Mouse (Mus musculus) hindbrain, embryonic 12.5 days (tissue): ENCODE results near the gene Gfod1. TPM values are rescaled to one million over a fixed set of nuclear protein-coding genes. Genes with fewer than 3 reads are reported as not detected.

Source experiments
- ATAC-seq: fragments of 200-750 bp; cut with Nextera tagmentation; 2 replicates; pipeline ENCODE4 v1.8.0; 2017; ENCODE audit warnings: moderate TSS enrichment; ENCODE audit not compliant: low FRiP score
- H3K27ac ChIP-seq: fragments of 300-500 bp; sonication (generic); 2 replicates; pipeline ENCODE4 v1.5.1; 2016; ENCODE audit warnings: mild to moderate bottlenecking
- H3K27me3 ChIP-seq: fragments of 300-500 bp; sonication (generic); 2 replicates; pipeline ENCODE4 v1.6.1; 2016; ENCODE audit warnings: mild to moderate bottlenecking
- H3K36me3 ChIP-seq: fragments of 300-500 bp; sonication (generic); 2 replicates; pipeline ENCODE4 v1.6.1; 2016; ENCODE audit warnings: mild to moderate bottlenecking
- H3K4me1 ChIP-seq: fragments of 300-500 bp; sonication (generic); 2 replicates; pipeline ENCODE4 v1.6.1; 2016
- H3K4me2 ChIP-seq: fragments of 300-500 bp; sonication (generic); replicated peaks from 2 replicates; pipeline ENCODE4 v1.6.1; 2016; ENCODE audit warnings: mild to moderate bottlenecking
- H3K4me3 ChIP-seq: fragments of 300-500 bp; sonication (generic); 2 replicates; pipeline ENCODE4 v1.5.1; 2016; ENCODE audit warnings: mild to moderate bottlenecking
- H3K9ac ChIP-seq: fragments of 300-500 bp; sonication (generic); 2 replicates; pipeline ENCODE4 v1.6.1; 2016; ENCODE audit warnings: mild to moderate bottlenecking, moderate library complexity
- H3K9me3 ChIP-seq: fragments of 300-500 bp; sonication (generic); replicated peaks from 2 replicates; pipeline ENCODE4 v1.6.1; 2016; ENCODE audit warnings: mild to moderate bottlenecking
- WGBS: fragments of 180-500 bp; shearing (Covaris S2); methylation state at CpG from one replicate; pipeline ENCODE4 v1.1.7; 2016; 5-methylcytosine and 5-hydroxymethylcytosine counted together
- polyA plus RNA-seq: library from polyadenylated mRNA; unstranded; fragments of >200 nt; fragmentation: Nextera tagmentation; extraction: Ambion mirVana; gene quantifications from 2 replicates; pipeline ENCODE4 v1.2.1, GENCODE M21; 2016

Gene Gfod1
- polyA plus RNA-seq, 1 experiment from 2014 or later: 1.2 TPM

- Histone ChIP-seq H3K36me3 (no peaks in the 10 kb centered on the region), H3K27ac (no peak overlapping the region), H3K27me3 (no peaks in the 10 kb centered on the region), H3K9ac (no peak overlapping the region), H3K9me3 (no peaks in the 10 kb centered on the region), H3K4me2 (no peak overlapping the region), H3K4me3 (no peak overlapping the region), H3K4me1 (no peaks in the 10 kb centered on the region)
- WGBS: 77% methylated on average over 3 of the region's 3 CpGs
- ATAC-seq: no peak
These were observed 15.4 kb upstream of the Gfod1 start for GRCm38 (mm10) chr13:43319396-43319795.

- H3K27ac ChIP-seq: no peak overlapping the region
- H3K27me3 ChIP-seq: no peaks in the 10 kb centered on the region
- WGBS: 77% methylated on average over 5 of the region's 5 CpGs
- no peak overlapping the region for H3K9ac ChIP-seq
- H3K36me3 ChIP-seq: no peaks in the 10 kb centered on the region
- H3K4me1 ChIP-seq: no peaks in the 10 kb centered on the region
- H3K4me3 ChIP-seq: no peak overlapping the region
- no peak for ATAC-seq
- no peak overlapping the region for H3K4me2 ChIP-seq
- no peaks in the 10 kb centered on the region for H3K9me3 ChIP-seq
These were observed 13.4 kb upstream of the Gfod1 start for GRCm38 (mm10) chr13:43317411-43317810.

- Histone ChIP-seq H3K27me3 (peaks cover 42% of the 10 kb centered on the region), H3K27ac (no peak overlapping the region), H3K4me3 (no peak overlapping the region), H3K4me1 (peaks cover 29% of the 10 kb centered on the region), H3K9me3 (0 out of 2 replicates have a peak, but pooled peaks cover 4% of the 10 kb centered on the region), H3K9ac (no peak overlapping the region), H3K4me2 (peak overlapping the region; percentile 94; the same call in 1 of the 2 replicates), H3K36me3 (no peaks in the 10 kb centered on the region)
- no peak for ATAC-seq
- 74% methylated on average over 15 of the region's 15 CpGs for WGBS
These were observed 1.4 kb upstream of the Gfod1 start for GRCm38 (mm10) chr13:43305181-43305924.

GRCm38 (mm10) chr13:43304700-43305099, 728 bp upstream of the Gfod1 start:
- peak overlapping the region; percentile 71 for H3K4me3 ChIP-seq
- peak overlapping the region; percentile 89 for H3K27ac ChIP-seq
- peak; percentile 24 for ATAC-seq
- H3K9me3 ChIP-seq: 0 out of 2 replicates have a peak, but pooled peaks cover 2% of the 10 kb centered on the region
- H3K4me2 ChIP-seq: peak overlapping the region; percentile 94
- peaks cover 48% of the 10 kb centered on the region for H3K27me3 ChIP-seq
- peak overlapping the region; percentile 81; the same call in 1 of the 2 replicates for H3K9ac ChIP-seq
- H3K36me3 ChIP-seq: no peaks in the 10 kb centered on the region
- 23% methylated on average over 11 of the region's 11 CpGs for WGBS
- H3K4me1 ChIP-seq: peaks cover 33% of the 10 kb centered on the region

- WGBS: under 1% methylated on average over 67 of the region's 78 CpGs
- no peaks in the 10 kb centered on the region for H3K9me3 ChIP-seq
- H3K9ac ChIP-seq: peak overlapping the region; percentile 81
- peak overlapping the region; percentile 89 for H3K27ac ChIP-seq
- no peaks in the 10 kb centered on the region for H3K36me3 ChIP-seq
- H3K4me3 ChIP-seq: peak overlapping the region; percentile 71
- peak; percentile 17 for ATAC-seq
- H3K27me3 ChIP-seq: peaks cover 53% of the 10 kb centered on the region
- peaks cover 33% of the 10 kb centered on the region for H3K4me1 ChIP-seq
- H3K4me2 ChIP-seq: peak overlapping the region; percentile 94
These were observed 609 bp downstream of the Gfod1 start for GRCm38 (mm10) chr13:43303161-43303965.

- Histone ChIP-seq H3K4me2 (peak overlapping the region; percentile 94), H3K36me3 (no peaks in the 10 kb centered on the region), H3K4me3 (peak overlapping the region; percentile 71), H3K27me3 (peaks cover 53% of the 10 kb centered on the region), H3K27ac (peak overlapping the region; percentile 89), H3K9ac (peak overlapping the region; percentile 81), H3K4me1 (peaks cover 33% of the 10 kb centered on the region), H3K9me3 (no peaks in the 10 kb centered on the region)
- 1% methylated on average over 19 of the region's 19 CpGs for WGBS
- peak; percentile 1; the same call in 1 of the 2 replicates for ATAC-seq
These were observed 1.3 kb downstream of the Gfod1 start for GRCm38 (mm10) chr13:43302651-43303160.

GRCm38 (mm10) chr13:43302239-43302638, 1.7 kb downstream of the Gfod1 start:
- peak overlapping the region; percentile 94 for H3K4me2 ChIP-seq
- H3K36me3 ChIP-seq: no peaks in the 10 kb centered on the region
- WGBS: 8% methylated on average over 11 of the region's 11 CpGs
- no peak for ATAC-seq
- H3K27me3 ChIP-seq: peaks cover 53% of the 10 kb centered on the region
- peak overlapping the region; percentile 81; the same call in 1 of the 2 replicates for H3K9ac ChIP-seq
- no peaks in the 10 kb centered on the region for H3K9me3 ChIP-seq
- no peak overlapping the region for H3K27ac ChIP-seq
- peaks cover 33% of the 10 kb centered on the region for H3K4me1 ChIP-seq
- H3K4me3 ChIP-seq: peak overlapping the region; percentile 71

GRCm38 (mm10) chr13:43300906-43301305, 3.1 kb downstream of the Gfod1 start:
- Histone ChIP-seq H3K4me1 (peaks cover 33% of the 10 kb centered on the region), H3K27me3 (peaks cover 45% of the 10 kb centered on the region), H3K36me3 (no peaks in the 10 kb centered on the region), H3K27ac (no peak overlapping the region), H3K9ac (no peak overlapping the region), H3K4me3 (peak overlapping the region; percentile 71), H3K9me3 (no peaks in the 10 kb centered on the region), H3K4me2 (peak overlapping the region; percentile 94)
- WGBS: 35% methylated on average over 9 of the region's 9 CpGs
- ATAC-seq: no peak

- peaks cover 33% of the 10 kb centered on the region for H3K4me1 ChIP-seq
- H3K4me3 ChIP-seq: peak overlapping the region; percentile 71; the same call in 1 of the 2 replicates
- no peaks in the 10 kb centered on the region for H3K36me3 ChIP-seq
- H3K9me3 ChIP-seq: no peaks in the 10 kb centered on the region
- 14% methylated on average over 5 of the region's 5 CpGs for WGBS
- peaks cover 42% of the 10 kb centered on the region for H3K27me3 ChIP-seq
- no peak overlapping the region for H3K27ac ChIP-seq
- H3K9ac ChIP-seq: no peak overlapping the region
- peak overlapping the region; percentile 94 for H3K4me2 ChIP-seq
- no peak for ATAC-seq
These were observed 3.6 kb downstream of the Gfod1 start for GRCm38 (mm10) chr13:43300366-43300765.

GRCm38 (mm10) chr13:43299171-43299570, 4.8 kb downstream of the Gfod1 start:
- H3K27me3 ChIP-seq: peaks cover 35% of the 10 kb centered on the region
- WGBS: 52% methylated on average over 5 of the region's 5 CpGs
- H3K4me1 ChIP-seq: peaks cover 29% of the 10 kb centered on the region
- H3K9ac ChIP-seq: no peak overlapping the region
- no peaks in the 10 kb centered on the region for H3K9me3 ChIP-seq
- H3K36me3 ChIP-seq: no peaks in the 10 kb centered on the region
- H3K4me2 ChIP-seq: no peak overlapping the region
- H3K4me3 ChIP-seq: no peak overlapping the region
- H3K27ac ChIP-seq: no peak overlapping the region
- ATAC-seq: no peak

GRCm38 (mm10) chr13:43297526-43297925, 6.4 kb downstream of the Gfod1 start:
- peaks cover 31% of the 10 kb centered on the region for H3K27me3 ChIP-seq
- no peak overlapping the region for H3K27ac ChIP-seq
- no peaks in the 10 kb centered on the region; the same call in 1 of the 2 replicates for H3K9me3 ChIP-seq
- 95% methylated on average over 5 of the region's 5 CpGs for WGBS
- H3K4me2 ChIP-seq: no peak overlapping the region
- no peaks in the 10 kb centered on the region for H3K36me3 ChIP-seq
- no peak overlapping the region for H3K4me3 ChIP-seq
- peaks cover 25% of the 10 kb centered on the region for H3K4me1 ChIP-seq
- H3K9ac ChIP-seq: no peak overlapping the region
- ATAC-seq: no peak

GRCm38 (mm10) chr13:43296140-43296805, 7.7 kb downstream of the Gfod1 start:
- Histone ChIP-seq H3K4me1 (peaks cover 13% of the 10 kb centered on the region), H3K9ac (no peak overlapping the region), H3K27me3 (peaks cover 20% of the 10 kb centered on the region), H3K9me3 (no peaks in the 10 kb centered on the region; the same call in 1 of the 2 replicates), H3K4me2 (no peak overlapping the region), H3K4me3 (no peak overlapping the region), H3K27ac (no peak overlapping the region), H3K36me3 (no peaks in the 10 kb centered on the region)
- no peak for ATAC-seq
- WGBS: 69% methylated on average over 7 of the region's 7 CpGs
